Mouse (Mus musculus) G1E-ER4 (cell line): Measurements from ENCODE around the gene Ambra1. TPM values are rescaled to one million over a fixed set of nuclear protein-coding genes. Genes with fewer than 3 reads are reported as not detected.

Experiments used
- GATA1 ChIP-seq: IDR thresholded peaks from one replicate; pipeline ENCODE4 v1.8.0; 2012; ENCODE audit warnings: low read length, inconsistent platforms
- polyA plus RNA-seq: library from polyadenylated mRNA; stranded (reverse); fragments of >175 nt; gene quantifications from 2 replicates; pipeline ENCODE4 v1.2.3, GENCODE M21; 2012

The Ambra1 gene
- polyA plus RNA-seq, 1 experiment: 25.9 TPM

GRCm38 (mm10) chr2:91964610-91965204, 234.8 kb downstream of the Ambra1 start:
- no peak for TF ChIP-seq GATA1

- no peak for TF ChIP-seq GATA1
Observed at GRCm38 (mm10) chr2:91965417-91965816, 235.5 kb downstream of the Ambra1 start.

DNA sequence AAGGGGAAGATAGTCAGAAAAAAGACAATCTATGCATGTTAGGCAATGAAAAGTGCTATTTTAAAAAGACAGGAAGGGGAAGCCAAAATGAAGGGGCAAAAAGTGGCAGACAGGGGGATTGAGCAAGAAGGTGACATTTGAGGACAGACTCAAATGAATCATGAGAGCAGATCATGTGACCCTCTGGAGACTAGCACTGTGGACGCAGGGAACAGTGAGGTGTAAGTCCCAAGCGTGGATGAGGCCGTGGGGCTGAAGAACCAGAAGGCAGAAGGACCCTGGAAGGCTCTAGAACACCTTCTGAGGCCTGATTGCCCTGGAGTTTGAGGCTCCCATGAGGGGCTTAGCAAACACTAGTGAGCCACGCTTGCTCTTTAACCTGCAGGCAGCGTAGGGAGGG, 236.4 kb downstream of the Ambra1 start:
- TF ChIP-seq GATA1: no peak

- no peak for TF ChIP-seq GATA1
Observed at GRCm38 (mm10) chr2:91967962-91968361, 238.0 kb downstream of the Ambra1 start.

Other genes starting within 250 kb of the Ambra1 start
- 2.3 and 4.0 TPM in 2 replicates for gene Ckap5, start 203.4 kb upstream of the Ambra1 start, polyA plus RNA-seq
- gene F2, start 93.7 kb upstream of the Ambra1 start, polyA plus RNA-seq: not detected in 2 replicates
- gene Zfp408, start 80.3 kb upstream of the Ambra1 start, polyA plus RNA-seq: 16.9 and 19.1 TPM in 2 replicates
- 30.0 and 36.6 TPM in 2 replicates for gene Arhgap1, start 80.3 kb upstream of the Ambra1 start, polyA plus RNA-seq
- gene Atg13, start 19.6 kb upstream of the Ambra1 start, polyA plus RNA-seq: 30.5 and 32.9 TPM in 2 replicates
- 1.0 and 2.2 TPM in 2 replicates for gene Harbi1, start 19.3 kb upstream of the Ambra1 start, polyA plus RNA-seq
- 0.17 and 0.23 TPM in 2 replicates for gene Chrm4, start 197.1 kb downstream of the Ambra1 start, polyA plus RNA-seq
- 7.4 and 8.7 TPM in 2 replicates for gene Mdk, start 202.2 kb downstream of the Ambra1 start, polyA plus RNA-seq
- gene Gm9821, start 215.6 kb downstream of the Ambra1 start, polyA plus RNA-seq: not detected in 2 replicates
- gene Dgkz, start 245.7 kb downstream of the Ambra1 start, polyA plus RNA-seq: 462 and 526 TPM in 2 replicates